Mouse (Mus musculus) kidney, postnatal 4 days (tissue): ENCODE results near the gene Zfp963.

Experiments used
- DNase-seq, 2 experiments: peaks; one replicate each; pipeline ENCODE4 v3.0.0; 2021; ENCODE audit warnings: mixed read lengths in 2 of 2

Zfp963 gene

GRCm38 (mm10) chr8:69749544-69750454 is at the start of gene Zfp963:
TSS of gene Zfp963 (minus strand) at chr8:69749970.
- DNase-seq, result peak; percentile 97 to 98

GRCm38 (mm10) chr8:69799261-69799660 is 49.5 kb upstream of the Zfp963 start:
- DNase-seq, result no peak

DNA sequence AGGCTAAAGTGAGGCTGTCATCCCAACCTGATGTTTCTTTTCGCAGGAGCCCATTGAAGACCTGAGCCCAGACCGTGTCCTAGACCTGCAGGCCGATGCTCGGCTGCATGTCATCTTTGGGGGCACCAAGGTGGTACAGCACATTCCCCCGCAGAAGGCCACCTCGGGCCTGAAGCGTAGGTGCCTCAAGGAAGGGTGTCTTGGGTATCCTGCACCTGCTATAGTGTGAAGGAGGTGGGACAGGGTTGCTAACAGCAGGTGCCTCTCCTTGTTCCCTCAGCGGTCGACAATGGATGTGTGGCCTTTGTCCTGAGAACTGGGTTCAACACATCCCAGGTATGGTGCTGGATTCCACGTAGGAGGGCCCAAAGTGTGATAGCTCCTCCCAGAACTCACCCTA is 47.9 kb upstream of the Zfp963 start:
- no peak for DNase-seq

DNA sequence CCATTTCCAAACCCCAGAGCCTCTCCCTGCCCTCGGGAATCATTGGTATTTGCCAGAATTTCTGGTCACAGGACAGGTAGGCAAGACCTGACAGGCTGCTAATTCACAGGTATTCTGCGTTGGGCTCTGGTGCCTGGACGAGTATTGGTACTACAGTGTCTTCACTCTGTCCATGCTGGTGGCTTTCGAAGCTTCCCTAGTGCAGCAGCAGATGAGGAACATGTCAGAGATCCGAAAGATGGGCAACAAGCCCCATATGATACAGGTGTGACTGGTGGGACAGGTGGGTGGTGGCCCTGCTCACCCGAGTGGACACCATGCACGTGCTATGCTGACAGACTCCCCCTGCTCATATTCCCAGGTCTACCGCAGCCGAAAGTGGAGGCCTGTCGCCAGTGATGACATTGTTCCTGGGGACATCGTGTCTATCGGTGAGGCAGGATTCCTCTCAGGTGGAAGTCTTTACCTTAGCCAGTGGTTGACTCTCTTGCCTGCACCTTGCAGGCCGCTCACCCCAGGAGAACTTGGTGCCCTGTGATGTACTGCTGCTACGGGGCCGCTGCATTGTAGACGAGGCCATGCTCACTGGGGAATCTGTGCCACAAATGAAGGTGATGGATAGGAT is 47.1 kb upstream of the Zfp963 start:
- DNase-seq, result no peak

GRCm38 (mm10) chr8:69794901-69795300 is 45.1 kb upstream of the Zfp963 start:
- no peak for DNase-seq

- DNase-seq, result no peak
Measured at GRCm38 (mm10) chr8:69794096-69794495, 44.3 kb upstream of the Zfp963 start.

GRCm38 (mm10) chr8:69793666-69794065 is 43.9 kb upstream of the Zfp963 start:
- DNase-seq, result no peak

- DNase-seq, result peak; percentile 55 to 71
Measured at GRCm38 (mm10) chr8:69791415-69792068, 41.8 kb upstream of the Zfp963 start.

GRCm38 (mm10) chr8:69790773-69791367 is 41.1 kb upstream of the Zfp963 start, which contains the start of the genes Atp13a1 and Zfp866:
TSS of gene Atp13a1 (plus strand) at chr8:69791163.
TSS of gene Zfp866 (minus strand) at chr8:69791178.
- peak; percentile 90 to 94 for DNase-seq

- no peak for DNase-seq
Measured at GRCm38 (mm10) chr8:69790364-69790763, 40.6 kb upstream of the Zfp963 start.

DNA sequence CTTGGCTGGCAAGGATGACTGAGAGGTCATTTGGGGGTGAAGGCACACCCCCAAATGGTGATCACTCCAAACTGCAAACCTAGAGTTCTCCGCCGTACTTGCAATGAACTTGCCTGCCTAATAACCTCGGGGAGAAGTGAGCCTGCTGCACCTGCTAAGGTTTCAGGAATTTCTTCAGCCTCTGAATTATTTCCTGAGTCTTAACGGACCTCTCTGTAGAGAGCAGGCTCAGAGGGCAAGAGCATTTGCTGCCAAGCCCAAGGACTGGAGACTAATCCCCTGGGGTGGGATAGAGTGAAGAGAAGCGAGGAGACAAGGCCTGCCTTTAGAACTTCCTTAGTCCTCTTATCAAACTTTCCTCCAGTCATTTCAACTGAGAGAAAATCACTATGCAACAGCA is 40.0 kb upstream of the Zfp963 start:
- no peak for DNase-seq

DNA sequence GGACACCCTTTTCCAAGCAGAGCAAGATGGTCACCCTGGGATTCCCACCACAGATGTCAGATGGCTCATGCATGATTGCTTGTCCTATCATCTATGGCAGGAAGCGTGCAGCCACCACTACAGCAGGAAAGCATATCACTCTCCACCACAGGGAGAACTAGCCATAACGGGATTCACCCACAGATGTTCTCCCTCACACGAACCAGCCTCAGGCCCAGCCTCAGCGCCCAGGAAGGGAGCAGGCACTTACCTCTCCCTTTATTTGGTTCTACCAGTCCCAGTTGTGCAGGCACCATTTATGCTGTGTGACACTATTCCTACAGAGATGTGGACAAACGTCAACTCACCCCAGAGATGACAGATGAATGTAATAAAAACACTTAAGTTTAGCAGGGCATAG is 39.3 kb upstream of the Zfp963 start:
- no peak for DNase-seq

DNA sequence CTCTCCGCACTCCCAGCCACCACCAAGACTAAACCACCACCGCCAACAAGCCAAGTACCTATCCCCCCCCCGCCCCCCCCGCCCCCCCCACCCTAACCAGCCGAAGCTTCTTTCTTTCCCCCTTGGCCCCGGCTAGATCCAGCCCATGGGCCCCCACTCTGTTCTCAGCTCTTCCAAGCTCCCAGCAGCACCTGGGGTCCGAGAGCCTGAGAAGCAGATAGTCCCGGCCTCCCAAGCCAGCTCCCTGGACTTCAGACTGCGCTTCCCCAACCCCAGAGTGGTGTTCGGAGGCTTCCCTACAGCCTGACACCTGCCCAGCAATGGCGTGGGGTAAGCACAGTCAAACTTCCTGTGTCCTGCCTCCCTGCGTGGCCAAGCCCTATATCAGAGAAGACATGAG is 27.3 kb upstream of the Zfp963 start:
- DNase-seq, result no peak

GRCm38 (mm10) chr8:69775149-69775534 is 25.4 kb upstream of the Zfp963 start:
- no peak for DNase-seq

- DNase-seq, result peak; percentile 87 to 94
Measured at GRCm38 (mm10) chr8:69774503-69775148, 24.9 kb upstream of the Zfp963 start, which contains the start of gene Gm20422. TSS of gene Gm20422 (minus strand) at chr8:69774886.

DNA sequence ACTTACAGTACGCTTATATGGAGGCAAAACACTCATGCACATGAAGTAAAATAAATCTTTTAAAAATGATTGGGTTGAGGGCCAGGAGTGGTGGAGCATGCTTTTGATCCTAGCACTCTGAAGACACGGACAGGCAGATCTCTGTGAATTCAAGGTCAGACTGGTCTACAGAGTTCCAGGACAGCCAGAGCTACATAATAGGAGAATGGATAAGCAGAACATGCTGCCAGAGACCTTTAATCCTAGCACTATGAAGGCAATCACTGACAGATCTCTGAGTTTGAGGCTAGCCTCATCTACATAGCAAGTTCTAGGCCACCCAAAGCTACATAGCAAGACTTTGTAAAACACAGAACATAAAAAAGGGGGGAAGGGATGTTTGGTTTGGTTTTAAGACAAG is 22.3 kb upstream of the Zfp963 start:
- DNase-seq, result no peak

DNA sequence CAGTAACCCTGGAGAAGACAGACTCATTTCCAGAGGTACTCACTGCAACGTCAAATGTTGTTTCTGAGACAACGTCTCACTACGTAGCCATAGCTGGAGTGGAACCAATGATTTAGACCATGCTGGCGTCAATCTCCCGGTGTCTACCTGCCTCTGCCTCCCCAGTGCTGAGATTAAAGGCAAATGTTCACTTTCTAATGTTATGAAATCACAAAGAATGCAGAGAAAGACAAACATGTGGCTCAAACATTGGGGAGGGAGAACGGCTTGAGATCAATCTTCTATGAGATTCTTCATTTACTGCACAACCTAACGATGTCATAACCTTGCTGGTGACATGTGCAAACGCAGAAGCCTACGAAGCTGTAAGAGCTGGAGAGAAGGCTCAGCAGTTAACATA is 21.5 kb upstream of the Zfp963 start:
- DNase-seq, result no peak

GRCm38 (mm10) chr8:69761814-69762445 is 12.2 kb upstream of the Zfp963 start:
- no peak for DNase-seq

DNA sequence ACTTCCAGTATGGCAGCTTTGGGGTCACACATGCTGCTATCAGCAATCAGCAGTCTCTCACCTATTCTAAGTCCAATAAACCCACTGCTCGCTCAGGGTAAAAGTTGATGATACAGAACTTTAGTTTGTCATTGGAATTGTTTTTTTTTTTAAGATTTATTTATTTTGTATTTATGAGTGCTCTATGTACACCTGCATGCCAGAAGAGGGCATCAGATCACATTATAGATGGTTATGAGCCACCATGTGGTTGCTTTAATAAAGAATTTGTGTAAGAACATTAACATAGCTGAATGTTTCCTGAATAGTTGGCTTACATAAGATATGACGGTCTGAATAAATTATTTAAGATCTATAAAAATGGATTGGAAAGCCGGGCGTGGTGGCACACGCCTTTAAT is 8.5 kb upstream of the Zfp963 start:
- no peak for DNase-seq

DNA sequence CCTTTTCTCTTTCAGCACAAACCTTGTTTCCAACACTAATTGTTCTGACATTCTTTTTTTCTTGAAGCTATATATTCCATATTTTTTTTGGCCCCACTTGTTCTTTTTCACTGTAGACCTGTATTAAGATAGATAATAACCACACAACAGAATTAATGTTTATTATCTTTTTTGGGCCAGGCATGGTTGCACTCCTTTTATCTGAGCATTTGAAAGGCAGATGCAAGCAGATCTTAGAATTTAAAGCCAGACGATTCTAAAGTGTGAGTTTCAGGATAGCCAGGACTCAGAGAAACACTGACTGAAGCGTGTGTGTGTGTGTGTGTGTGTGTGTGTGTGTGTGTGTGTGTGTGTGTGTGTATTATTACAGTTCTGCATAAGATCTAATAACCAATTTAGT is 2.7 kb upstream of the Zfp963 start:
- no peak for DNase-seq

DNA sequence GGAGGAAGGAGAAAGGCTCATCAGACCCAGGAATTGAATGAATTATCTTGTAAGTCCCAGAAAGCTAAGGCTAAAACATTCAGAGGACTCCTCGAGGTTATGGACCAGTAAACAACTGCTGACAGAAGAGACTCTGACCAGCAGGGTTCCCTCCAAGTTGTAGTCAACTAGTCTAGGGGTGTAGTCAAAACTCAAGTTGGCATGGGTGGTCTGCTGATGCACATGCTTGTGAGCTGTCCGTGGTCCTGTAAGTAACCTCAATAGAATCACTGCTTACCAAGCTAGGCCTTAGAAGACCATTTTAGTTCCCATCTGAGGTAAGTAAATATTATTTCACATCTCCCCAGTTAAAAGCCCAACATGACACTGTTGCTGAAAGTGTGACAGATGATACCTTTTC is 8.5 kb downstream of the Zfp963 start:
- DNase-seq, result peak in 1 of 2 experiments; percentile 17

GRCm38 (mm10) chr8:69740763-69741162 is 9.0 kb downstream of the Zfp963 start:
- no peak for DNase-seq
